Mouse (Mus musculus) intestine, postnatal 0 days (tissue): ENCODE data around the gene Rnf151. TPM values are rescaled to one million over a fixed set of nuclear protein-coding genes. Genes with fewer than 3 reads are reported as not detected.
A peak's percentile ranks its signal among the peaks of the same experiment; 100 is the strongest.

Source experiments
- ATAC-seq: fragments of 200-750 bp; cut with Nextera tagmentation; 2 replicates; pipeline ENCODE4 v1.8.0; 2017; ENCODE audit warnings: mild to moderate bottlenecking, moderate TSS enrichment, moderate library complexity
- H3K27ac ChIP-seq: fragments of 300-500 bp; sonication (generic); 2 replicates; pipeline ENCODE4 v1.5.1; 2014; ENCODE audit warnings: mild to moderate bottlenecking, low read depth, low read length, moderate library complexity
- H3K27me3 ChIP-seq: fragments of 300-500 bp; sonication (generic); replicated peaks from 2 replicates; pipeline ENCODE4 v1.6.1; 2014; ENCODE audit warnings: low read length, mixed read lengths; ENCODE audit not compliant: control insufficient read depth, insufficient read depth
- H3K36me3 ChIP-seq: fragments of 300-500 bp; sonication (generic); 2 replicates; pipeline ENCODE4 v1.6.1; 2014; ENCODE audit warnings: mild to moderate bottlenecking, moderate library complexity; ENCODE audit not compliant: control insufficient read depth, insufficient read depth
- H3K4me1 ChIP-seq: fragments of 300-500 bp; sonication (generic); replicated peaks from 2 replicates; pipeline ENCODE4 v1.6.1; 2014; ENCODE audit warnings: antibody characterized with exemption, low read length, mixed read lengths; ENCODE audit not compliant: control insufficient read depth, insufficient read depth
- H3K4me2 ChIP-seq: fragments of 300-500 bp; sonication (generic); replicated peaks from 2 replicates; pipeline ENCODE4 v1.6.1; 2014; ENCODE audit warnings: low read depth, mild to moderate bottlenecking, moderate library complexity
- H3K4me3 ChIP-seq: fragments of 300-500 bp; sonication (generic); 2 replicates; pipeline ENCODE4 v1.5.1; 2014; ENCODE audit warnings: low read depth, low read length
- H3K9ac ChIP-seq: fragments of 300-500 bp; sonication (generic); 2 replicates; pipeline ENCODE4 v1.6.1; 2014; ENCODE audit warnings: mild to moderate bottlenecking, low read depth, low read length
- H3K9me3 ChIP-seq: fragments of 300-500 bp; sonication (generic); 2 replicates; pipeline ENCODE4 v1.6.1; 2016; ENCODE audit warnings: mixed run types; ENCODE audit not compliant: control insufficient read depth
- CTCF ChIP-seq: sonication (generic); IDR thresholded peaks from 2 replicates; pipeline ENCODE4 v1.5.1; 2016; ENCODE audit warnings: low read depth, mild to moderate bottlenecking, control low read depth, antibody characterized with exemption, moderate library complexity
- WGBS: fragments of 180-500 bp; shearing (Covaris S2); extraction: QIAGEN DNeasy Blood & Tissue Kit; methylation state at CpG from one replicate; pipeline ENCODE4 v1.1.7; 2014; 5-methylcytosine and 5-hydroxymethylcytosine counted together
- polyA plus RNA-seq: library from polyadenylated mRNA; unstranded; fragments of >200 nt; fragmentation: Nextera tagmentation; extraction: Ambion mirVana; gene quantifications from 2 replicates; pipeline ENCODE4 v1.2.1, GENCODE M21; 2015

The Rnf151 gene
- polyA plus RNA-seq, 1 experiment from 2014 or later: not detected

GRCm38 (mm10) chr17:24752415-24753394 lies 34.8 kb upstream of the Rnf151 start, which contains the start of gene Hs3st6:
Gene Hs3st6, plus strand, starts transcription at chr17:24752988.
- no peaks in the 10 kb centered on the region for H3K36me3 ChIP-seq
- H3K4me2 ChIP-seq: peak within 1 kb of the TSS; percentile 95
- no peaks in the 10 kb centered on the region for H3K9me3 ChIP-seq
- peak within 1 kb of the TSS; percentile 52 for H3K4me3 ChIP-seq
- 0 out of 2 replicates have a peak, but pooled peaks cover 4% of the 10 kb centered on the region for H3K4me1 ChIP-seq
- no peak for TF ChIP-seq CTCF
- ATAC-seq: peak; percentile 77
- WGBS: 2% methylated on average over 51 of the region's 82 CpGs
- H3K27me3 ChIP-seq: peaks cover 53% of the 10 kb centered on the region
- no peak within 1 kb of the TSS for H3K9ac ChIP-seq
- H3K27ac ChIP-seq: no peak within 1 kb of the TSS

- peaks cover 53% of the 10 kb centered on the region for H3K27me3 ChIP-seq
- no peak for ATAC-seq
- H3K9me3 ChIP-seq: no peaks in the 10 kb centered on the region
- no peak overlapping the region for H3K27ac ChIP-seq
- H3K9ac ChIP-seq: no peak overlapping the region
- H3K4me2 ChIP-seq: no peak overlapping the region
- H3K4me3 ChIP-seq: no peak overlapping the region
- H3K36me3 ChIP-seq: no peaks in the 10 kb centered on the region
- TF ChIP-seq CTCF: no peak
- H3K4me1 ChIP-seq: 0 out of 2 replicates have a peak, but pooled peaks cover 4% of the 10 kb centered on the region
- WGBS: 22% methylated on average over 4 of the region's 4 CpGs
Observed at GRCm38 (mm10) chr17:24751528-24751927, 33.7 kb upstream of the Rnf151 start.

GRCm38 (mm10) chr17:24746986-24747385 lies 29.1 kb upstream of the Rnf151 start:
- Histone ChIP-seq H3K4me2 (no peak overlapping the region), H3K4me3 (no peak overlapping the region), H3K9me3 (no peaks in the 10 kb centered on the region), H3K9ac (no peak overlapping the region), H3K27me3 (peaks cover 21% of the 10 kb centered on the region), H3K36me3 (peaks cover 7% of the 10 kb centered on the region; the same call in 1 of the 2 replicates), H3K27ac (no peak overlapping the region), H3K4me1 (no peaks in the 10 kb centered on the region)
- TF ChIP-seq CTCF: no peak
- 44% methylated on average over 4 of the region's 4 CpGs for WGBS
- no peak for ATAC-seq

GRCm38 (mm10) chr17:24745526-24746497 lies 27.9 kb upstream of the Rnf151 start:
- TF ChIP-seq CTCF: peak; percentile 97
- ATAC-seq: peak; percentile 65
- H3K4me3 ChIP-seq: no peak overlapping the region
- H3K9me3 ChIP-seq: no peaks in the 10 kb centered on the region
- H3K4me2 ChIP-seq: no peak overlapping the region
- no peak overlapping the region for H3K27ac ChIP-seq
- peaks cover 10% of the 10 kb centered on the region for H3K27me3 ChIP-seq
- no peaks in the 10 kb centered on the region for H3K4me1 ChIP-seq
- H3K36me3 ChIP-seq: peaks cover 9% of the 10 kb centered on the region; the same call in 1 of the 2 replicates
- no peak overlapping the region for H3K9ac ChIP-seq
- WGBS: 24% methylated on average over 7 of the region's 7 CpGs

GRCm38 (mm10) chr17:24744381-24744780 lies 26.5 kb upstream of the Rnf151 start:
- Histone ChIP-seq H3K36me3 (peaks cover 17% of the 10 kb centered on the region; the same call in 1 of the 2 replicates), H3K9ac (no peak overlapping the region), H3K27me3 (no peaks in the 10 kb centered on the region), H3K9me3 (no peaks in the 10 kb centered on the region), H3K4me3 (no peak overlapping the region), H3K27ac (no peak overlapping the region), H3K4me2 (no peak overlapping the region), H3K4me1 (no peaks in the 10 kb centered on the region)
- TF ChIP-seq CTCF: no peak
- no peak for ATAC-seq
- WGBS: 66% methylated on average over 3 of the region's 3 CpGs
